Mouse (Mus musculus) c-Kit-positive CD71-positive TER-119-positive erythroid progenitor cells, embryonic 14.5 days (primary cell): ENCODE measurements at regions not wholly inside any gene's neighbourhood (a gene's known extent, or its start where the extent isn't known, plus 50 kb on each side); places are given as distances from the start of the nearest gene placed in this dataset.

Experiments used
- DNase-seq: peaks from one replicate; pipeline ENCODE4 v3.0.0-alpha.2; 2013; ENCODE audit warnings: low spot score

- no peak for DNase-seq
These were observed 651.7 kb upstream of the Lmcd1 start for GRCm38 (mm10) chr6:111621684-111622480.

GRCm38 (mm10) chr6:111622481-111623139 is 650.9 kb upstream of the Lmcd1 start:
- no peak for DNase-seq

GRCm38 (mm10) chr6:111623140-111623497 is 650.4 kb upstream of the Lmcd1 start:
- DNase-seq = no peak

- no peak for DNase-seq
These were observed 648.1 kb upstream of the Lmcd1 start for GRCm38 (mm10) chr6:111625501-111625900.

GRCm38 (mm10) chr6:111652736-111653135 is 620.8 kb upstream of the Lmcd1 start:
- DNase-seq = no peak

GRCm38 (mm10) chr6:111659957-111660356 is 613.6 kb upstream of the Lmcd1 start:
- DNase-seq = no peak

- no peak for DNase-seq
These were observed 609.0 kb upstream of the Lmcd1 start for GRCm38 (mm10) chr6:111664603-111665002.

- DNase-seq = no peak
These were observed 588.6 kb upstream of the Lmcd1 start for GRCm38 (mm10) chr6:111684911-111685310.

GRCm38 (mm10) chr6:111702864-111703263 is 570.7 kb upstream of the Lmcd1 start:
- DNase-seq = no peak

- no peak for DNase-seq
These were observed 565.3 kb upstream of the Lmcd1 start for GRCm38 (mm10) chr6:111708277-111708676.

- DNase-seq = no peak
These were observed 547.6 kb upstream of the Lmcd1 start for GRCm38 (mm10) chr6:111725969-111726368.

- no peak for DNase-seq
These were observed 543.2 kb upstream of the Lmcd1 start for GRCm38 (mm10) chr6:111730381-111730780.

- DNase-seq = no peak
These were observed 539.6 kb upstream of the Lmcd1 start for GRCm38 (mm10) chr6:111733926-111734325.

GRCm38 (mm10) chr6:111738983-111739382 is 534.6 kb upstream of the Lmcd1 start:
- DNase-seq = no peak

- no peak for DNase-seq
These were observed 491.7 kb upstream of the Lmcd1 start for GRCm38 (mm10) chr6:111781710-111782481.

- no peak for DNase-seq
These were observed 464.9 kb upstream of the Lmcd1 start for GRCm38 (mm10) chr6:111808611-111809010.

GRCm38 (mm10) chr6:111813982-111814603 is 459.5 kb upstream of the Lmcd1 start:
- no peak for DNase-seq

GRCm38 (mm10) chr6:111815150-111815549 is 458.4 kb upstream of the Lmcd1 start:
- DNase-seq = no peak

- no peak for DNase-seq
These were observed 453.3 kb upstream of the Lmcd1 start for GRCm38 (mm10) chr6:111820265-111820664.

- DNase-seq = no peak
These were observed 429.2 kb upstream of the Lmcd1 start for GRCm38 (mm10) chr6:111844321-111844835.

- no peak for DNase-seq
These were observed 407.4 kb upstream of the Lmcd1 start for GRCm38 (mm10) chr6:111866101-111866598.

- DNase-seq = no peak
These were observed 391.0 kb upstream of the Lmcd1 start for GRCm38 (mm10) chr6:111882557-111882956.
